In the genomic region with DNA sequence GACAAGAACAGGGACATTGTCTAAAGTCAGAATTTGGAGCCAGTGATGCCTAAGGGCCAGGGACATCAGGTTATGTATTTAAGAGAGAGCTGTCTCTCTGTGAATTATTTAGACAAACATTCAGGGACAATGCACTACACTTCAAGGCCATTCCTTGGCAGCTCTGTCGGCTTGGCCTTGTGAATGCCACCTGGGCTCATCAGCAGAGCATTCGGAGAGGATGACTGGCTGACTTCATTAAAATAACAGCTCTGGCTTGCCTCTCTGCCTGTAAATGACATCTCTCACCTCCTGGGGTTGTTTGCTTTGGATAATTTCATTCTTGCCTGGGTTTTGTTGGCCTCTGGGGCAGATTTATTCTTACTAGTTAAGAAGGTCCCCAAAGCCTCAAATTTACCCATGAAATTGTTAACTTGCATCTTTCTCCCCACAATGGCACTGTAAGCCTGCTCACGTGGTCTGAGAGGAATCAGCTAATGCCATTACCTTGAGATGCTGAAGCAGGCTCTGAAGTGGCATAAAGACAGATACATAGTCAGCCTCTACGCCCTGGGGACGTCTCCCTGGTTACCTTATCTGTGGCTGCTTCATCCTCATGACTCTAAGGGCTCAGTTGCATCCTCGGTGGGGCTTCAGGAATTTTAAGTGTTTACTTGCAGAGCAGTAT, we compare ENCODE assay signal across 22 mouse cellular contexts.
DNase-seq lines count a peak whose midpoint lies in the region; ATAC-seq lines count a peak whose summit lies in the region.
"Had no signal": no experiment of that assay in that cellular context is flagged by ENCODE, and none has a peak within 500 bp of the region (broad histone marks: within the 10 kb centered on the region; RNA-seq: fewer than 3 reads in every experiment).

No protein-coding gene starts in this region.

- no peak overlapping the region for H3K4me2 ChIP-seq in midbrain, embryonic 11.5 days
- H3K4me2 ChIP-seq in midbrain, embryonic 14.5 days (ENCODE audit: low read length): no peak overlapping the region
- no peak overlapping the region for H3K4me2 ChIP-seq in kidney, embryonic 16.5 days (replicated peaks; ENCODE audit: low read depth, low read length)
- H3K4me2 ChIP-seq: embryonic facial prominence, embryonic 15.5 days; heart, embryonic 15.5 days; intestine, embryonic 15.5 days; limb, embryonic 12.5 days; liver, embryonic 12.5 days; lung, embryonic 14.5 days had no signal

- H3K36me3 ChIP-seq in midbrain, embryonic 11.5 days (ENCODE audit: control insufficient read depth, insufficient read depth, low read length): no peaks in the 10 kb centered on the region
- H3K36me3 ChIP-seq in midbrain, embryonic 10.5 days: no peaks in the 10 kb centered on the region
- no peaks in the 10 kb centered on the region for H3K36me3 ChIP-seq in midbrain, embryonic 14.5 days (ENCODE audit: control insufficient read depth, insufficient read depth, low read length)
- H3K36me3 ChIP-seq in kidney, embryonic 16.5 days (ENCODE audit: insufficient read depth, low read length): no peaks in the 10 kb centered on the region
- H3K36me3 ChIP-seq: embryonic facial prominence, embryonic 15.5 days; heart, embryonic 15.5 days; intestine, embryonic 15.5 days; limb, embryonic 12.5 days; liver, embryonic 12.5 days had no signal

- 66% methylated on average over 6 of the region's 6 CpGs for WGBS in midbrain, embryonic 11.5 days
- 60% methylated on average over 6 of the region's 6 CpGs for WGBS in midbrain, embryonic 10.5 days
- WGBS in midbrain, embryonic 14.5 days: 41% methylated on average over 6 of the region's 6 CpGs
- 57% methylated on average over 6 of the region's 6 CpGs for WGBS in kidney, embryonic 16.5 days

- DNase-seq in adrenal gland, adult 2 months: peak; percentile 48
- no peak for DNase-seq in adrenal gland, adult 18-20 months (ENCODE audit: low spot score in 2 of 2)
- DNase-seq in midbrain, embryonic 11.5 days (ENCODE audit: low spot score, missing footprints): peak; percentile 60
- no peak for DNase-seq in midbrain, embryonic 10.5 days (ENCODE audit: low spot score)
- peak; percentile 60 for DNase-seq in midbrain, embryonic 14.5 days
- DNase-seq in kidney, adult 8-10 months: no peak
- DNase-seq: cerebellum, adult 9-10 months; embryo, embryonic 11 days; gastrocnemius, postnatal 36 days; kidney, postnatal 4 days; lung, embryonic 14.5 days; lung, postnatal 4 days; right cerebral cortex, adult 18-20 months; thymus, postnatal 25 days had no signal

- H3K27me3 ChIP-seq in midbrain, embryonic 11.5 days (ENCODE audit: control insufficient read depth, insufficient read depth, low read length): no peaks in the 10 kb centered on the region
- no peaks in the 10 kb centered on the region for H3K27me3 ChIP-seq in midbrain, embryonic 10.5 days (ENCODE audit: low read depth, poor library complexity, severe bottlenecking)
- H3K27me3 ChIP-seq in midbrain, embryonic 14.5 days (ENCODE audit: control insufficient read depth, insufficient read depth, low read length): no peaks in the 10 kb centered on the region
- no peaks in the 10 kb centered on the region for H3K27me3 ChIP-seq in kidney, embryonic 16.5 days (ENCODE audit: insufficient read depth, low read length)
- H3K27me3 ChIP-seq: embryonic facial prominence, embryonic 15.5 days; heart, embryonic 15.5 days; intestine, embryonic 15.5 days; limb, embryonic 12.5 days; liver, embryonic 12.5 days had no signal

- H3K9me3 ChIP-seq in midbrain, embryonic 11.5 days (ENCODE audit: control insufficient read depth, low read length): no peaks in the 10 kb centered on the region
- no peaks in the 10 kb centered on the region for H3K9me3 ChIP-seq in midbrain, embryonic 10.5 days (replicated peaks)
- H3K9me3 ChIP-seq in midbrain, embryonic 14.5 days (ENCODE audit: control insufficient read depth, low read length): no peaks in the 10 kb centered on the region
- H3K9me3 ChIP-seq in kidney, embryonic 16.5 days (ENCODE audit: low read length): no peaks in the 10 kb centered on the region
- H3K9me3 ChIP-seq: embryonic facial prominence, embryonic 15.5 days; heart, embryonic 15.5 days; intestine, embryonic 15.5 days; limb, embryonic 12.5 days; liver, embryonic 12.5 days had no signal

- 0 out of 2 replicates have a peak, but pooled peaks cover 8% of the 10 kb centered on the region for H3K4me1 ChIP-seq in midbrain, embryonic 11.5 days (ENCODE audit: control insufficient read depth, insufficient read depth, low read length)
- peaks cover 20% of the 10 kb centered on the region for H3K4me1 ChIP-seq in midbrain, embryonic 10.5 days
- H3K4me1 ChIP-seq in midbrain, embryonic 14.5 days (ENCODE audit: control insufficient read depth, insufficient read depth, low read length): peaks cover 28% of the 10 kb centered on the region
- 0 out of 2 replicates have a peak, but pooled peaks cover 4% of the 10 kb centered on the region for H3K4me1 ChIP-seq in kidney, embryonic 16.5 days (ENCODE audit: insufficient read depth, low read length)
- H3K4me1 ChIP-seq: liver, embryonic 12.5 days had no signal

- no peak for ATAC-seq in midbrain, embryonic 11.5 days (ENCODE audit: low FRiP score)
- no peak; the same call in 1 of the 2 replicates for ATAC-seq in midbrain, embryonic 14.5 days (ENCODE audit: low FRiP score, low TSS enrichment)
- no peak for ATAC-seq in kidney, embryonic 16.5 days (ENCODE audit: low FRiP score, low TSS enrichment)
- ATAC-seq: CD4-positive, CD25-positive, alpha-beta regulatory T cell, adult 4 months; forebrain, embryonic 16.5 days; intestine, embryonic 15.5 days; liver, embryonic 12.5 days had no signal

- H3K4me3 ChIP-seq in midbrain, embryonic 11.5 days (ENCODE audit: low read depth, low read length): no peak overlapping the region
- H3K4me3 ChIP-seq in midbrain, embryonic 10.5 days: no peak overlapping the region
- no peak overlapping the region for H3K4me3 ChIP-seq in midbrain, embryonic 14.5 days (replicated peaks; ENCODE audit: low read depth, low read length)
- no peak overlapping the region for H3K4me3 ChIP-seq in kidney, embryonic 16.5 days (ENCODE audit: low read length)
- H3K4me3 ChIP-seq: embryonic facial prominence, embryonic 15.5 days; heart, embryonic 15.5 days; intestine, embryonic 15.5 days; limb, embryonic 12.5 days; liver, embryonic 12.5 days had no signal

- H3K9ac ChIP-seq in midbrain, embryonic 11.5 days (ENCODE audit: low read length): no peak overlapping the region
- H3K9ac ChIP-seq in midbrain, embryonic 14.5 days (replicated peaks; ENCODE audit: low read length): no peak overlapping the region
- H3K9ac ChIP-seq in kidney, embryonic 16.5 days (replicated peaks; ENCODE audit: low read length): no peak overlapping the region
- H3K9ac ChIP-seq: embryonic facial prominence, embryonic 15.5 days; heart, embryonic 15.5 days; intestine, embryonic 15.5 days; limb, embryonic 12.5 days; liver, embryonic 12.5 days; lung, embryonic 14.5 days had no signal

- H3K27ac ChIP-seq in midbrain, embryonic 11.5 days (ENCODE audit: low read depth, low read length): no peak overlapping the region
- H3K27ac ChIP-seq in midbrain, embryonic 10.5 days (replicated peaks): no peak overlapping the region
- H3K27ac ChIP-seq in midbrain, embryonic 14.5 days (replicated peaks; ENCODE audit: low read depth, low read length): peak overlapping the region; percentile 37
- H3K27ac ChIP-seq in kidney, embryonic 16.5 days (ENCODE audit: low read length): no peak overlapping the region
- H3K27ac ChIP-seq: embryonic facial prominence, embryonic 15.5 days; heart, embryonic 15.5 days; intestine, embryonic 15.5 days; limb, embryonic 12.5 days; liver, embryonic 12.5 days had no signal

Comparison
In these comparisons a context has a peak if more than half of its experiments do, and no peak if none do; other contexts are left out.
1. DNase-seq: peak in adrenal gland, adult 2 months (single experiment), midbrain, embryonic 11.5 days (single experiment) and midbrain, embryonic 14.5 days (single experiment); none in adrenal gland, adult 18-20 months (0 of 2), midbrain, embryonic 10.5 days (single experiment) and kidney, adult 8-10 months (0 of 2).